Mouse (Mus musculus): ENCODE measurements around the gene Gm826. TPM values are rescaled to one million over a fixed set of nuclear protein-coding genes. Genes with fewer than 3 reads are reported as not detected.

The Gm826 gene
- total RNA-seq, 1 experiment from 2014 or later, result not detected

- peak in 1 of 2 experiments; percentile 4; a peak in 1 of 4 replicates for ATAC-seq (replicated peaks in 1 of 2; ENCODE audit: insufficient read depth in 1 of 2, low FRiP score in 2 of 2, low TSS enrichment in 1 of 2, low read depth in 1 of 2, poor library complexity in 2 of 2, severe bottlenecking in 2 of 2)
Measured at GRCm38 (mm10) chr2:160360234-160360874, 26.4 kb upstream of the Gm826 start.

- no peak for ATAC-seq (replicated peaks in 1 of 2; ENCODE audit: insufficient read depth in 1 of 2, low FRiP score in 2 of 2, low TSS enrichment in 1 of 2, low read depth in 1 of 2, poor library complexity in 2 of 2, severe bottlenecking in 2 of 2)
Measured at GRCm38 (mm10) chr2:160358896-160359295, 24.9 kb upstream of the Gm826 start.

GRCm38 (mm10) chr2:160357442-160357841 lies 23.5 kb upstream of the Gm826 start:
- no peak for ATAC-seq (replicated peaks in 1 of 2; ENCODE audit: insufficient read depth in 1 of 2, low FRiP score in 2 of 2, low TSS enrichment in 1 of 2, low read depth in 1 of 2, poor library complexity in 2 of 2, severe bottlenecking in 2 of 2)

GRCm38 (mm10) chr2:160356132-160356531 lies 22.2 kb upstream of the Gm826 start:
- ATAC-seq (replicated peaks in 1 of 2; ENCODE audit: insufficient read depth in 1 of 2, low FRiP score in 2 of 2, low TSS enrichment in 1 of 2, low read depth in 1 of 2, poor library complexity in 2 of 2, severe bottlenecking in 2 of 2), result no peak

- ATAC-seq (replicated peaks in 1 of 2; ENCODE audit: insufficient read depth in 1 of 2, low FRiP score in 2 of 2, low TSS enrichment in 1 of 2, low read depth in 1 of 2, poor library complexity in 2 of 2, severe bottlenecking in 2 of 2), result no peak
Measured at GRCm38 (mm10) chr2:160354319-160354718, 20.4 kb upstream of the Gm826 start.

- ATAC-seq (replicated peaks in 1 of 2; ENCODE audit: insufficient read depth in 1 of 2, low FRiP score in 2 of 2, low TSS enrichment in 1 of 2, low read depth in 1 of 2, poor library complexity in 2 of 2, severe bottlenecking in 2 of 2), result peak; percentile 67 to 75
Measured at GRCm38 (mm10) chr2:160353581-160353980, 19.6 kb upstream of the Gm826 start.

GRCm38 (mm10) chr2:160351038-160351574 lies 17.1 kb upstream of the Gm826 start:
- no peak for ATAC-seq (replicated peaks in 1 of 2; ENCODE audit: insufficient read depth in 1 of 2, low FRiP score in 2 of 2, low TSS enrichment in 1 of 2, low read depth in 1 of 2, poor library complexity in 2 of 2, severe bottlenecking in 2 of 2)

- no peak for ATAC-seq (replicated peaks in 1 of 2; ENCODE audit: insufficient read depth in 1 of 2, low FRiP score in 2 of 2, low TSS enrichment in 1 of 2, low read depth in 1 of 2, poor library complexity in 2 of 2, severe bottlenecking in 2 of 2)
Measured at GRCm38 (mm10) chr2:160349578-160349977, 15.6 kb upstream of the Gm826 start.

- ATAC-seq (replicated peaks in 1 of 2; ENCODE audit: insufficient read depth in 1 of 2, low FRiP score in 2 of 2, low TSS enrichment in 1 of 2, low read depth in 1 of 2, poor library complexity in 2 of 2, severe bottlenecking in 2 of 2), result no peak
Measured at GRCm38 (mm10) chr2:160348796-160349195, 14.8 kb upstream of the Gm826 start.

- peak in 1 of 2 experiments; percentile 36; a peak in 1 of 4 replicates for ATAC-seq (replicated peaks in 1 of 2; ENCODE audit: insufficient read depth in 1 of 2, low FRiP score in 2 of 2, low TSS enrichment in 1 of 2, low read depth in 1 of 2, poor library complexity in 2 of 2, severe bottlenecking in 2 of 2)
Measured at GRCm38 (mm10) chr2:160348072-160348604, 14.2 kb upstream of the Gm826 start.

- ATAC-seq (replicated peaks in 1 of 2; ENCODE audit: insufficient read depth in 1 of 2, low FRiP score in 2 of 2, low TSS enrichment in 1 of 2, low read depth in 1 of 2, poor library complexity in 2 of 2, severe bottlenecking in 2 of 2), result no peak
Measured at GRCm38 (mm10) chr2:160345644-160346043, 11.7 kb upstream of the Gm826 start.

GRCm38 (mm10) chr2:160340121-160340520 lies 6.2 kb upstream of the Gm826 start:
- ATAC-seq (replicated peaks in 1 of 2; ENCODE audit: insufficient read depth in 1 of 2, low FRiP score in 2 of 2, low TSS enrichment in 1 of 2, low read depth in 1 of 2, poor library complexity in 2 of 2, severe bottlenecking in 2 of 2), result no peak

- no peak for ATAC-seq (replicated peaks in 1 of 2; ENCODE audit: insufficient read depth in 1 of 2, low FRiP score in 2 of 2, low TSS enrichment in 1 of 2, low read depth in 1 of 2, poor library complexity in 2 of 2, severe bottlenecking in 2 of 2)
Measured at GRCm38 (mm10) chr2:160339595-160339994, 5.6 kb upstream of the Gm826 start.

GRCm38 (mm10) chr2:160336053-160336452 lies 2.1 kb upstream of the Gm826 start:
- no peak for ATAC-seq (replicated peaks in 1 of 2; ENCODE audit: insufficient read depth in 1 of 2, low FRiP score in 2 of 2, low TSS enrichment in 1 of 2, low read depth in 1 of 2, poor library complexity in 2 of 2, severe bottlenecking in 2 of 2)

GRCm38 (mm10) chr2:160335043-160335442 lies 1.1 kb upstream of the Gm826 start:
- ATAC-seq (replicated peaks in 1 of 2; ENCODE audit: insufficient read depth in 1 of 2, low FRiP score in 2 of 2, low TSS enrichment in 1 of 2, low read depth in 1 of 2, poor library complexity in 2 of 2, severe bottlenecking in 2 of 2), result peak; percentile 66 to 85

GRCm38 (mm10) chr2:160332516-160333325 lies 1.2 kb downstream of the Gm826 start:
- no peak for ATAC-seq (replicated peaks in 1 of 2; ENCODE audit: insufficient read depth in 1 of 2, low FRiP score in 2 of 2, low TSS enrichment in 1 of 2, low read depth in 1 of 2, poor library complexity in 2 of 2, severe bottlenecking in 2 of 2)

- ATAC-seq (replicated peaks in 1 of 2; ENCODE audit: insufficient read depth in 1 of 2, low FRiP score in 2 of 2, low TSS enrichment in 1 of 2, low read depth in 1 of 2, poor library complexity in 2 of 2, severe bottlenecking in 2 of 2), result 0 out of 4 replicates have a peak, but pooled peaks of 1 of the 2 experiments have one; percentile 47
Measured at GRCm38 (mm10) chr2:160328886-160329285, 5.1 kb downstream of the Gm826 start.

- no peak for ATAC-seq (replicated peaks in 1 of 2; ENCODE audit: insufficient read depth in 1 of 2, low FRiP score in 2 of 2, low TSS enrichment in 1 of 2, low read depth in 1 of 2, poor library complexity in 2 of 2, severe bottlenecking in 2 of 2)
Measured at GRCm38 (mm10) chr2:160327716-160328115, 6.2 kb downstream of the Gm826 start.

All from hematopoietic stem cell, adult 5-6 weeks (primary cell).